Mouse (Mus musculus) thymus, adult 2 months (tissue): ENCODE measurements around the gene Vkorc1l1. TPM values are rescaled to one million over a fixed set of nuclear protein-coding genes. Genes with fewer than 3 reads are reported as not detected.
A peak's percentile ranks its signal among the peaks of the same experiment; 100 is the strongest.
"Not testable (repeated sequence)": the region's sequence is repeated elsewhere in the genome, so short reads cannot be mapped to it uniquely, and the experiment has no call there.

ENCODE experiments used
- DNase-seq: peaks from one replicate; pipeline ENCODE4 v3.0.0; 2021
- H3K27ac ChIP-seq: fragments of 200-500 bp; 2 replicates; pipeline ENCODE4 v1.5.1; 2012; ENCODE audit warnings: low read length, control low read depth; ENCODE audit not compliant: control insufficient read depth, insufficient read depth
- H3K27me3 ChIP-seq: fragments of 200-500 bp; 2 replicates; pipeline ENCODE4 v1.6.1; 2012; ENCODE audit warnings: mild to moderate bottlenecking, low read length, moderate library complexity, mixed read lengths; ENCODE audit not compliant: control insufficient read depth, insufficient read depth
- H3K36me3 ChIP-seq: fragments of 200-500 bp; 2 replicates; pipeline ENCODE4 v1.6.1; 2012; ENCODE audit warnings: mild to moderate bottlenecking, low read length, moderate library complexity; ENCODE audit not compliant: control insufficient read depth, insufficient read depth
- H3K4me1 ChIP-seq: fragments of 200-500 bp; replicated peaks from 2 replicates; pipeline ENCODE4 v1.6.1; 2012; ENCODE audit warnings: low read length; ENCODE audit not compliant: control insufficient read depth, insufficient read depth
- H3K4me3 ChIP-seq: fragments of 200-500 bp; 2 replicates; pipeline ENCODE4 v1.5.1; 2012; ENCODE audit warnings: mild to moderate bottlenecking, low read length, control low read depth, moderate library complexity; ENCODE audit not compliant: control insufficient read depth, insufficient read depth
- CTCF ChIP-seq: fragments of 200-500 bp; IDR thresholded peaks from 2 replicates; pipeline ENCODE4 v1.5.1; 2012; ENCODE audit warnings: mild to moderate bottlenecking, control low read depth, low read length, moderate library complexity, borderline replicate concordance; ENCODE audit not compliant: control insufficient read depth, poor library complexity, insufficient read depth; ENCODE audit errors: extremely low read depth
- POLR2A ChIP-seq: fragments of 200-500 bp; IDR thresholded peaks from 2 replicates; pipeline ENCODE4 v1.6.1; 2012; ENCODE audit warnings: mild to moderate bottlenecking, low read length, control low read depth, moderate library complexity; ENCODE audit not compliant: control insufficient read depth, poor library complexity, insufficient read depth; ENCODE audit errors: extremely low read depth
- WGBS: fragments of 180-500 bp; shearing (Covaris S2); methylation state at CpG from one replicate; pipeline ENCODE4 v1.1.7; 2018; 5-methylcytosine and 5-hydroxymethylcytosine counted together
- polyA plus RNA-seq: library from polyadenylated mRNA; depleted of rRNA; stranded (reverse); fragments of >200 nt; gene quantifications from 2 replicates; pipeline ENCODE4 v1.2.3, GENCODE M21; 2012

The Vkorc1l1 gene
- polyA plus RNA-seq, 1 experiment, result 20.9 TPM

- peak overlapping the region; percentile 24 for H3K4me3 ChIP-seq
- TF ChIP-seq CTCF (no peak), POLR2A (no peak)
- DNase-seq, result no peak
- no peaks in the 10 kb centered on the region for H3K36me3 ChIP-seq
- no peaks in the 10 kb centered on the region for H3K27me3 ChIP-seq
- no peaks in the 10 kb centered on the region for H3K4me1 ChIP-seq
- WGBS, result under 1% methylated on average over 9 of the region's 9 CpGs
- no peak overlapping the region for H3K27ac ChIP-seq
Observed at GRCm38 (mm10) chr5:129940736-129941494, 855 bp upstream of the Vkorc1l1 start.

GRCm38 (mm10) chr5:129942073-129942939, 536 bp downstream of the Vkorc1l1 start:
- DNase-seq, result peak; percentile 46
- H3K36me3 ChIP-seq, H3K27ac ChIP-seq, H3K27me3 ChIP-seq, H3K4me1 ChIP-seq: not testable (repeated sequence)
- WGBS, result under 1% methylated on average over 52 of the region's 82 CpGs
- peak overlapping the region; percentile 66 for H3K4me3 ChIP-seq

- 96% methylated on average over 1 of the region's 1 CpGs for WGBS
- H3K4me1 ChIP-seq, result no peaks in the 10 kb centered on the region
- TF ChIP-seq POLR2A (no peak), CTCF (no peak)
Observed at GRCm38 (mm10) chr5:129943402-129943801, 1.6 kb downstream of the Vkorc1l1 start.

GRCm38 (mm10) chr5:129947528-129948033, 5.8 kb downstream of the Vkorc1l1 start:
- no peaks in the 10 kb centered on the region for H3K27me3 ChIP-seq
- no peaks in the 10 kb centered on the region for H3K4me1 ChIP-seq
- 49% methylated on average over 2 of the region's 2 CpGs for WGBS
- no peak overlapping the region for H3K4me3 ChIP-seq
- DNase-seq, result no peak
- H3K27ac ChIP-seq, result no peak overlapping the region
- no peaks in the 10 kb centered on the region for H3K36me3 ChIP-seq
- TF ChIP-seq POLR2A, result no peak
- no peak for TF ChIP-seq CTCF

More at GRCm38 (mm10) chr5:129943402-129943801, 1.6 kb downstream of the Vkorc1l1 start:
- H3K36me3 ChIP-seq, result no peaks in the 10 kb centered on the region
- no peak overlapping the region for H3K27ac ChIP-seq
- no peak for DNase-seq
- H3K4me3 ChIP-seq, result no peak overlapping the region
- H3K27me3 ChIP-seq, result no peaks in the 10 kb centered on the region

DNA sequence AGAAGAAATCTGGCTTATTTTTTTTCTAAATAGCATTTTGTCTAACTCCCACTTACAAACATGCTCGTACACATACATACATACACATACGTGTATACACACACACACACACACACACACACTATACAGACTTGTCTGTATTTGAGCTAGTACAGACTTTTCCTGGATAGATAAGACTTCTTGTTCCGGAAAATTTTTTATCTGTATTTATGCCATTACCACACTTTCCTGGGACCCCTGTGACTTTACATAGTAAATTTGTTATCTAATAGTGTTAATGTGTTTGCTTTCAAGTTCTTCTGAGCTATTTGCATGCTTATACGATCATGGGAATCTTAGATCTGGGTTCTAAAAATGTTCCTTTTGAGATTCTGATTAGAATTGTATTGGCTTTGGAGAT, 10.4 kb downstream of the Vkorc1l1 start:
- H3K4me1 ChIP-seq, result no peaks in the 10 kb centered on the region
- DNase-seq, result no peak
- no peaks in the 10 kb centered on the region for H3K27me3 ChIP-seq
- H3K4me3 ChIP-seq, result no peak overlapping the region
- H3K36me3 ChIP-seq, result no peaks in the 10 kb centered on the region
- H3K27ac ChIP-seq, result no peak overlapping the region
- WGBS, result 97% methylated on average over 4 of the region's 4 CpGs
- TF ChIP-seq POLR2A (no peak), CTCF (no peak)

- 88% methylated on average over 5 of the region's 5 CpGs for WGBS
- DNase-seq, result no peak
- Histone ChIP-seq H3K4me1 (no peaks in the 10 kb centered on the region), H3K27ac (no peak overlapping the region), H3K27me3 (no peaks in the 10 kb centered on the region), H3K36me3 (no peaks in the 10 kb centered on the region), H3K4me3 (no peak overlapping the region)
- TF ChIP-seq CTCF, result no peak
- TF ChIP-seq POLR2A, result no peak
Observed at GRCm38 (mm10) chr5:129954473-129955254, 12.9 kb downstream of the Vkorc1l1 start.
